Mouse (Mus musculus) thymus, adult 2 months (tissue): Measurements from ENCODE around the gene Flywch2.

Experiments
- CTCF ChIP-seq: fragments of 200-500 bp; IDR thresholded peaks from 2 replicates; pipeline ENCODE4 v1.5.1; 2012; ENCODE audit warnings: mild to moderate bottlenecking, control low read depth, low read length, moderate library complexity, borderline replicate concordance; ENCODE audit not compliant: control insufficient read depth, poor library complexity, insufficient read depth; ENCODE audit errors: extremely low read depth
- POLR2A ChIP-seq: fragments of 200-500 bp; IDR thresholded peaks from 2 replicates; pipeline ENCODE4 v1.6.1; 2012; ENCODE audit warnings: mild to moderate bottlenecking, low read length, control low read depth, moderate library complexity; ENCODE audit not compliant: control insufficient read depth, poor library complexity, insufficient read depth; ENCODE audit errors: extremely low read depth

DNA sequence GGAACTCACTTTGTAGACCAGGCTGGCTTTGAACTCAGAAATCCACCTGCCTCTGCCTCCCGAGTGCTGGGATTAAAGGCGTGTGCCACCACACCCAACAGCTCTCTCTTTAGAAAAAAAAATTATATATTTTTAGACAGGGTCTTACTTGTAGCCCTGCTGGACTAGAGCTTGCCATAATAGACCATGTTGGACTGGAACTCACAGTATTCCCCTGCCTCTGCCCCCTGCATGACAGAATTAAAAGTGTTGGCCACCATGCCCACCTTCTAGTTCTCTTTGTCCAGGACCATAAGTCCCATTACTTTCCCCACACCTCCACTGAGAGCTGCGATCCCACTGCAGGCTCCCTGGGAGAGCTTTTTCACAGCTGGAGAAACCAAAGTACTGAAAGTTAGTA, 38.4 kb downstream of the Flywch2 start:
- no peak for TF ChIP-seq CTCF
- no peak for TF ChIP-seq POLR2A
